Mouse (Mus musculus) CH12.LX (cell line): ENCODE measurements at regions not wholly inside any gene's neighbourhood (a gene's known extent, or its start where the extent isn't known, plus 50 kb on each side); places are given as distances from the start of the nearest gene placed in this dataset.

ENCODE experiments used
- DNase-seq: peaks from one replicate; pipeline ENCODE4 v3.0.0-alpha.2; 2013; ENCODE audit errors: extremely low read depth
- H3K27ac ChIP-seq: 2 replicates; pipeline ENCODE4 v1.5.1; 2012; ENCODE audit warnings: low read depth, mild to moderate bottlenecking, control low read depth, moderate library complexity; ENCODE audit not compliant: insufficient read depth
- H3K27me3 ChIP-seq: replicated peaks from 2 replicates; pipeline ENCODE3; 2012; ENCODE audit warnings: inconsistent platforms
- H3K36me3 ChIP-seq, 2 experiments: replicated peaks in 1 of 2; 2 replicates each; pipeline versions ENCODE3 to v1.6.1; 2012; ENCODE audit warnings: inconsistent platforms in 1 of 2, low read length in 1 of 2, mild to moderate bottlenecking in 1 of 2, mixed read lengths in 1 of 2, moderate library complexity in 1 of 2; ENCODE audit not compliant: control insufficient read depth in 1 of 2, insufficient read depth in 1 of 2
- H3K4me1 ChIP-seq, 2 experiments: 2 replicates each; pipeline ENCODE4 v1.6.1; 2012; ENCODE audit warnings: inconsistent platforms in 1 of 2, moderate library complexity in 1 of 2; ENCODE audit not compliant: insufficient read depth in 2 of 2, control insufficient read depth in 1 of 2
- H3K4me2 ChIP-seq: 2 replicates; pipeline ENCODE4 v1.6.1; 2012; ENCODE audit warnings: low read depth, mild to moderate bottlenecking, control low read depth; ENCODE audit not compliant: poor library complexity, insufficient read depth, severe bottlenecking
- H3K4me3 ChIP-seq, 3 experiments: fragments of 150-350 bp in 1 of 3; sonication (generic) in 1 of 3; replicated peaks in 1 of 3; 2 replicates each; pipeline versions ENCODE3 to v1.5.1; 2011 to 2012; ENCODE audit warnings: low read depth in 2 of 3, low read length in 2 of 3, mild to moderate bottlenecking in 2 of 3, moderate library complexity in 2 of 3, control low read depth in 1 of 3, improper control_type of control experiment in 1 of 3, inconsistent platforms in 1 of 3, mixed read lengths in 1 of 3; ENCODE audit not compliant: poor library complexity in 1 of 3
- H3K79me2 ChIP-seq: replicated peaks from 2 replicates; pipeline ENCODE4 v1.6.1; 2012; ENCODE audit warnings: mild to moderate bottlenecking, moderate library complexity; ENCODE audit not compliant: control insufficient read depth, poor library complexity, insufficient read depth, severe bottlenecking; ENCODE audit errors: extremely low read depth
- H3K9ac ChIP-seq: 2 replicates; pipeline ENCODE4 v1.6.1; 2012; ENCODE audit warnings: low read depth, mild to moderate bottlenecking, control low read depth, moderate library complexity; ENCODE audit not compliant: insufficient read depth
- H3K9me3 ChIP-seq: replicated peaks from 2 replicates; pipeline ENCODE3; 2012; ENCODE audit warnings: low read length, inconsistent platforms, mixed read lengths
- CHD2 ChIP-seq: IDR thresholded peaks from 2 replicates; pipeline ENCODE4 v1.6.1; 2011; ENCODE audit warnings: low read length, improper control_type of control experiment
- CTCF ChIP-seq, 2 experiments: IDR thresholded peaks in 1 of 2; conservative IDR thresholded peaks in 1 of 2; 2 replicates each; pipeline ENCODE4 v1.5.1; 2011 to 2012; ENCODE audit warnings: low read depth in 2 of 2, low read length in 2 of 2, improper control_type of control experiment in 1 of 2, inconsistent platforms in 1 of 2, mild to moderate bottlenecking in 1 of 2, moderate library complexity in 1 of 2
- E2F4 ChIP-seq: IDR thresholded peaks from 2 replicates; pipeline ENCODE4 v1.6.1; 2011; ENCODE audit warnings: low read depth, low read length, improper control_type of control experiment; ENCODE audit not compliant: insufficient replicate concordance
- EP300 ChIP-seq: IDR thresholded peaks from 2 replicates; pipeline ENCODE4 v1.6.1; 2011; ENCODE audit warnings: low read length, improper control_type of control experiment
- GABPA ChIP-seq: IDR thresholded peaks from 2 replicates; pipeline ENCODE4 v1.6.1; 2012; ENCODE audit warnings: low read depth, low read length, improper control_type of control experiment, inconsistent platforms; ENCODE audit not compliant: insufficient replicate concordance
- HCFC1 ChIP-seq: IDR thresholded peaks from 2 replicates; pipeline ENCODE4 v1.6.1; 2012; ENCODE audit warnings: low read depth, mild to moderate bottlenecking, inconsistent platforms, low read length, improper control_type of control experiment
- IRF4 ChIP-seq: IDR thresholded peaks from 2 replicates; pipeline ENCODE4 v1.6.1; 2014; ENCODE audit warnings: low read depth, mild to moderate bottlenecking, inconsistent platforms, low read length, improper control_type of control experiment
- JUN ChIP-seq: IDR thresholded peaks from 2 replicates; pipeline ENCODE4 v1.6.1; 2011; ENCODE audit warnings: low read depth, mild to moderate bottlenecking, low read length, improper control_type of control experiment, moderate library complexity; ENCODE audit not compliant: insufficient read depth
- KAT2A ChIP-seq: IDR thresholded peaks from 2 replicates; pipeline ENCODE4 v1.6.1; 2012; ENCODE audit warnings: low read length, improper control_type of control experiment, inconsistent platforms; ENCODE audit not compliant: insufficient replicate concordance
- MAFK ChIP-seq: IDR thresholded peaks from 2 replicates; pipeline ENCODE4 v1.6.1; 2011; ENCODE audit warnings: low read length, improper control_type of control experiment; ENCODE audit not compliant: insufficient replicate concordance
- NELFE ChIP-seq: IDR thresholded peaks from 2 replicates; pipeline ENCODE4 v1.6.1; 2011; ENCODE audit warnings: low read depth, low read length, improper control_type of control experiment
- RCOR1 ChIP-seq: conservative IDR thresholded peaks from 2 replicates; pipeline ENCODE4 v1.6.1; 2012; ENCODE audit warnings: low read depth, mild to moderate bottlenecking, inconsistent platforms, low read length, improper control_type of control experiment
- SMC3 ChIP-seq: IDR thresholded peaks from 2 replicates; pipeline ENCODE4 v1.6.1; 2011; ENCODE audit warnings: low read depth, low read length, improper control_type of control experiment
- UBTF ChIP-seq: IDR thresholded peaks from 2 replicates; pipeline ENCODE4 v1.6.1; 2012; ENCODE audit warnings: low read depth, mild to moderate bottlenecking, inconsistent platforms, low read length, improper control_type of control experiment, moderate library complexity
- ZKSCAN1 ChIP-seq: IDR thresholded peaks from 2 replicates; pipeline ENCODE4 v1.6.1; 2012; ENCODE audit warnings: low read depth, inconsistent platforms, low read length, improper control_type of control experiment, borderline replicate concordance
- ZMIZ1 ChIP-seq: IDR thresholded peaks from 2 replicates; pipeline ENCODE4 v1.6.1; 2012; ENCODE audit warnings: low read depth, mild to moderate bottlenecking, inconsistent platforms, low read length, improper control_type of control experiment
- ZNF384 ChIP-seq: IDR thresholded peaks from 2 replicates; pipeline ENCODE4 v1.6.1; 2012; ENCODE audit warnings: low read depth, low read length, improper control_type of control experiment, inconsistent platforms
- dilution Hi-C: fragments of 300-500 bp; cut with MboI; formaldehyde crosslinking; loops from 2 replicates; pipeline ENCODE4 v1.14.3; 2020; ENCODE audit warnings: low sequenced_read_pairs; ENCODE audit not compliant: extremely low pct_unique_long_range_greater_than_20kb, extremely low pct_ligation_motif_present
- in situ Hi-C: fragments of 300-500 bp; cut with MboI; formaldehyde crosslinking; loops from 3 replicates; pipeline ENCODE4 v1.14.3; 2019; ENCODE audit warnings: low sequenced_read_pairs, low pct_ligation_motif_present, low pct_unique_long_range_greater_than_20kb, mixed read lengths

DNA sequence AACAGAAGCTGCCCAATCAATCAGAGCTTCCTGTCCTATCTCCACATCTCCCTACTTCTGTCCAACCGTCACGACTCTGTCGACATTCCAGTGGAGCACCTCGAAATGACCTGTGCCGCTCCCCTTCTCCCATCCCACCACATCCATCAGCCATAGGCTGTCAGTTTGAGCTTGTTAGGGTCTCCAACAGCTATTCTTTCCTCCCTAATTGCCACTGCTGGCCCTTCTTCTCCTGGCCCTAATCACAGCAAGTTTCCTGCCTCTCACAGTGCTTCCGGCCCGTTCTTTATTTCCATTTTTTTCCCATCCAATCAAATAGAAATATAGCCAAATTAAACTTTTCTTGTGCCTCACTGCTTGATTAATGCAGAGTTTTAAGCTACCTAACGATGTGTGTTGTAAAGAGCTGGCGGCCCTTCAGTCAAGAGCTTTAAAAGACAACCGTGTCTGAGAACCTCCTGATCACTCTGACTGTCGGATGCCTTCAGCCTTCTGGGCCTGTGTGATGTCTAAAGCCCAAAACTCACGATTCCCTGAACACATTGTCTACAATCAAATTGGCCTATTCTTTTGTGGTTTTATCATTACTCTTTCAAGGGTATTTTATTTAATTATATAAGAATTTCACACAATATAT lies 270.3 kb downstream of the Tgfb2 start:
- dilution Hi-C loops (no loop called here), in situ Hi-C loops (no loop called here)
- no peaks in the 10 kb centered on the region for H3K79me2 ChIP-seq
- H3K4me1 ChIP-seq = no peaks in the 10 kb centered on the region
- no peak for DNase-seq
- no peak overlapping the region for H3K4me3 ChIP-seq
- TF ChIP-seq KAT2A (no peak), UBTF (no peak), NELFE (no peak), E2F4 (no peak)
- H3K27ac ChIP-seq = no peak overlapping the region
- no peak overlapping the region for H3K4me2 ChIP-seq
- H3K27me3 ChIP-seq = no peaks in the 10 kb centered on the region
- H3K36me3 ChIP-seq = no peaks in the 10 kb centered on the region
- peaks cover 68% of the 10 kb centered on the region for H3K9me3 ChIP-seq
- no peak overlapping the region for H3K9ac ChIP-seq

DNA sequence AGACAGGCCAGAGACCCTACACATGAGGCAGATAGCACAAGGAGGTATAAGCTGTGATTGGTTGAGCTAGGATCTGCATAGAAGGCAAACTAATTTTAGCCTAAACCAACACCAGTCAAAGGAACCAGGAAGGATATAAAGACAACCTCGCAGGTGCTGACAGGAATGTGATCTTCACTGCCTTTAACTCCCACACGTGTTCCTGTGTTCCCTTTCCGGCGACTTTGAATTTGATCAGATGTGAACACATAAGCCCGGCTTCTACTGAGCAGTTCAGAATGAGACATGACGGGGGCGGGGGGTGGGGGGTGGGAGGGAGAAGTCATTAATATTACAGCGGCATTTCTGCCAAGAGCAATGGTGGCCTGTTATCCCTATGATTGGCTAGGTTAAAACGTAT lies 271.0 kb downstream of the Tgfb2 start:
- TF ChIP-seq IRF4 = no peak
- no peak for TF ChIP-seq SMC3
- no peak for TF ChIP-seq CTCF (conservative IDR thresholded peaks at IDR 0.05 in 1 of 2, IDR thresholded peaks at IDR 0.05 in 1 of 2; ENCODE audit: low read depth in 2 of 2, low read length in 2 of 2)
- TF ChIP-seq RCOR1 = no peak
- no peak for TF ChIP-seq JUN
- no peak for TF ChIP-seq EP300
- TF ChIP-seq, all 38 proteins: peak for 0
- no peaks in the 10 kb centered on the region for H3K79me2 ChIP-seq
- H3K36me3 ChIP-seq = no peaks in the 10 kb centered on the region
- no peak overlapping the region for H3K4me2 ChIP-seq
- no peak overlapping the region for H3K27ac ChIP-seq
- H3K27me3 ChIP-seq = no peaks in the 10 kb centered on the region
- H3K4me3 ChIP-seq = no peak overlapping the region
- DNase-seq = no peak
- H3K9ac ChIP-seq = no peak overlapping the region
- H3K4me1 ChIP-seq = no peaks in the 10 kb centered on the region
- dilution Hi-C loops (no loop called here), in situ Hi-C loops (no loop called here)
- H3K9me3 ChIP-seq = peaks cover 66% of the 10 kb centered on the region

DNA sequence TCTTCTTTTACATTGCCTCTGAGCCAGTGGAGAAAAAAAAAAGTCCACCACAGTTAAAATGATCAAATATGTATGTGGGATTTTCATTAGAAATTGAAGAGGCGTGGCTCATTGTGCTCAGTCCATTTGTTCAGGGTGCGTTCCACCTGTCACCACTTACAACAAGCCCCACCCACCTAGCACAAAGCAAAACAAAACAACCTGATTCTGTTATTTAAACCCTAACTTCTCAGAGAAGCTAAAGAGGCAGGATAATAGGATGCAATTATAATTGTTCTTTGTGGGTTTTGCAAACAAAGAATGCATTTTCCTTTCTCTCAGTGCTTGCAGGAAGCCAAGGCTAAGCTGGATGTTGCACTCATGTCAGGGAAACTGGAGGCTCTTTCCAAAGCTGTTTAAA lies 271.8 kb downstream of the Tgfb2 start:
- TF ChIP-seq E2F4 (no peak), MAFK (no peak), NELFE (no peak), GABPA (no peak), HCFC1 (no peak), CHD2 (no peak), ZKSCAN1 (no peak), ZNF384 (no peak), ZMIZ1 (no peak), KAT2A (no peak)

More for the DNA sequence above, 271.8 kb downstream of the Tgfb2 start:
- in situ Hi-C loops = no loop called here
- dilution Hi-C loops = no loop called here
- no peaks in the 10 kb centered on the region for H3K36me3 ChIP-seq
- DNase-seq = no peak
- H3K79me2 ChIP-seq = no peaks in the 10 kb centered on the region
- no peak overlapping the region for H3K9ac ChIP-seq
- H3K27me3 ChIP-seq = no peaks in the 10 kb centered on the region
- H3K4me3 ChIP-seq = no peak overlapping the region
- H3K9me3 ChIP-seq = peaks cover 65% of the 10 kb centered on the region
- H3K4me1 ChIP-seq = no peaks in the 10 kb centered on the region
- H3K4me2 ChIP-seq = no peak overlapping the region
- no peak overlapping the region for H3K27ac ChIP-seq
